Mouse (Mus musculus): Measurements from ENCODE around the gene Ccdc39. TPM values are rescaled to one million over a fixed set of nuclear protein-coding genes. Genes with fewer than 3 reads are reported as not detected.

Gene Ccdc39
- polyA plus RNA-seq, 1 experiment, result 5.1 TPM

DNA sequence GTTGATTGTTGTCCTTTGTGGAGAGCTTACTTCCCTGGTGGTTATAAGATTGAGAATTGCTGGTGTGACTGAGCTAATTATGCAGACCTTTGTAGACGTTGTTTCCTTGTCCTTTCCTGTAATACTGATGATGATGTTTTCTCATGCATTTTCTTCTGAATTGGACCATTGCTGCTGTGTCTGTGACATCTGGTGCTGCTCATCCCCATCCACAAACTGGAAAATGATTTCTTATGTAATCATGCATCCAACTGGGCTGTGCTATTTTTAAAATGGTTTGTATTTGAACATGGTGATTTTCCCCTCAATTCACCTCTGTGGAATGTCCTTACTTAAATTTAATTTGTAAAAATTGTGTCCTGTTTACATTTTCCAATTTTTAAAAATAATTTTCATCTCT is 37.0 kb downstream of the Ccdc39 start:
- Histone ChIP-seq H3K27ac (ENCODE audit: insufficient read depth, low read length) (no peak overlapping the region), H3K4me1 (ENCODE audit: control insufficient read depth, insufficient read depth, low read length) (no peaks in the 10 kb centered on the region), H3K36me3 (ENCODE audit: control insufficient read depth, insufficient read depth, low read length, poor library complexity, severe bottlenecking) (peaks cover 45% of the 10 kb centered on the region), H3K4me3 (ENCODE audit: low read depth, low read length) (no peak overlapping the region), H3K9ac (ENCODE audit: low read depth, poor library complexity, severe bottlenecking) (no peak overlapping the region), H3K27me3 (ENCODE audit: control insufficient read depth, insufficient read depth, low read length, poor library complexity, severe bottlenecking) (no peaks in the 10 kb centered on the region), H3K9me3 (replicated peaks; ENCODE audit: control insufficient read depth, insufficient read depth, low read length, poor library complexity, severe bottlenecking) (no peaks in the 10 kb centered on the region)
- no peak for TF ChIP-seq CTCF (IDR thresholded peaks at IDR 0.05; ENCODE audit: low read depth, low read length)
- TF ChIP-seq EP300 (IDR thresholded peaks at IDR 0.05; ENCODE audit: insufficient read depth, low read depth, low read length), result no peak
- TF ChIP-seq POLR2A (IDR thresholded peaks at IDR 0.05; ENCODE audit: insufficient read depth, low read length), result no peak

DNA sequence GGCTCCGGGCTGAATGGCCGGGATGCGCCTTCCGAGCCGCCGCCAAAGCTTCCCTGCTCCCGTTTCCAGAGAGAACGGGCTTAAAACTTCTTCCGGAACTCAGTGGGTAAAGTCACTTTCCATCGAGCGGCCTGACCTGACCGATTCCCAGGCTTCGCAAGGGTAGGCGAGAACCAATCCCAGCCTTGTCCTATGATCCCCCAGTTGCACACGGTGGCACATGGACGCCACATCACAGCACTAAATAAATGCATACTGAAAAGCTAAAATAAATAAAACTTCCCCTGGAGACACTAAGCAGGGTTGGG is 43.6 kb downstream of the Ccdc39 start:
- Histone ChIP-seq H3K9ac (ENCODE audit: low read depth, poor library complexity, severe bottlenecking) (peak overlapping the region; percentile 94), H3K4me1 (ENCODE audit: control insufficient read depth, insufficient read depth, low read length) (no peaks in the 10 kb centered on the region), H3K36me3 (ENCODE audit: control insufficient read depth, insufficient read depth, low read length, poor library complexity, severe bottlenecking) (peaks cover 18% of the 10 kb centered on the region), H3K27me3 (ENCODE audit: control insufficient read depth, insufficient read depth, low read length, poor library complexity, severe bottlenecking) (no peaks in the 10 kb centered on the region), H3K9me3 (replicated peaks; ENCODE audit: control insufficient read depth, insufficient read depth, low read length, poor library complexity, severe bottlenecking) (no peaks in the 10 kb centered on the region), H3K27ac (ENCODE audit: insufficient read depth, low read length) (no peak overlapping the region), H3K4me3 (ENCODE audit: low read depth, low read length) (peak overlapping the region; percentile 93)
- TF ChIP-seq EP300 (IDR thresholded peaks at IDR 0.05; ENCODE audit: insufficient read depth, low read depth, low read length) (no peak), POLR2A (IDR thresholded peaks at IDR 0.05; ENCODE audit: insufficient read depth, low read length) (no peak), CTCF (IDR thresholded peaks at IDR 0.05; ENCODE audit: low read depth, low read length) (no peak)

- peak within 1 kb of the TSS; percentile 94 for H3K9ac ChIP-seq (ENCODE audit: low read depth, poor library complexity, severe bottlenecking)
These were observed 44.2 kb downstream of the Ccdc39 start, which contains the start of gene Ttc14 for GRCm38 (mm10) chr3:33799617-33800512. Gene Ttc14, plus strand, starts transcription at chr3:33799832.

DNA sequence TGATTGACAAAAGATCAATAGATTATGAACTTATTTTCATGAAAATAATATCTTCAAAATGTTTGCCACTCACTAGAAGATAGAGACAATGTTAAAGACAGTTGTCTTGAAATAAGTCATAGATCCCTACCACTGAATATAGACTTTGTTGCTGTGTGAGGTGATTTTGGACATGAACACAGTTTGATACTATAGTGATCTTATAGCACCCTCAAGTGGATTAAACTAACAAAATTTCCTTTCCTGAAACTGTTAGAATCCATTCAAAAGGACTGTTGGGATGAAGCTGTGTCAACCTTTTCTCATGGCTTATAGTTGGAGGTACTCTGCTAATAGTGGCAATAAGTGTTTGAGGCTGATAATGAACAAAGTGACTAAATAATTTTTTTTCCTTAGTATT is 53.1 kb downstream of the Ccdc39 start:
- Histone ChIP-seq H3K27ac (ENCODE audit: insufficient read depth, low read length) (no peak overlapping the region), H3K27me3 (ENCODE audit: control insufficient read depth, insufficient read depth, low read length, poor library complexity, severe bottlenecking) (no peaks in the 10 kb centered on the region), H3K4me3 (ENCODE audit: low read depth, low read length) (no peak overlapping the region), H3K4me1 (ENCODE audit: control insufficient read depth, insufficient read depth, low read length) (no peaks in the 10 kb centered on the region), H3K9ac (ENCODE audit: low read depth, poor library complexity, severe bottlenecking) (no peak overlapping the region), H3K36me3 (ENCODE audit: control insufficient read depth, insufficient read depth, low read length, poor library complexity, severe bottlenecking) (no peaks in the 10 kb centered on the region), H3K9me3 (replicated peaks; ENCODE audit: control insufficient read depth, insufficient read depth, low read length, poor library complexity, severe bottlenecking) (no peaks in the 10 kb centered on the region)
- TF ChIP-seq POLR2A (IDR thresholded peaks at IDR 0.05; ENCODE audit: insufficient read depth, low read length) (no peak), CTCF (IDR thresholded peaks at IDR 0.05; ENCODE audit: low read depth, low read length) (no peak), EP300 (IDR thresholded peaks at IDR 0.05; ENCODE audit: insufficient read depth, low read depth, low read length) (no peak)

More at GRCm38 (mm10) chr3:33799617-33800512, 44.2 kb downstream of the Ccdc39 start, which contains the start of gene Ttc14:
- Histone ChIP-seq H3K4me3 (ENCODE audit: low read depth, low read length) (peak within 1 kb of the TSS; percentile 93), H3K4me1 (ENCODE audit: control insufficient read depth, insufficient read depth, low read length) (no peaks in the 10 kb centered on the region), H3K9me3 (replicated peaks; ENCODE audit: control insufficient read depth, insufficient read depth, low read length, poor library complexity, severe bottlenecking) (no peaks in the 10 kb centered on the region), H3K27ac (ENCODE audit: insufficient read depth, low read length) (peak within 1 kb of the TSS; percentile 80), H3K27me3 (ENCODE audit: control insufficient read depth, insufficient read depth, low read length, poor library complexity, severe bottlenecking) (no peaks in the 10 kb centered on the region), H3K36me3 (ENCODE audit: control insufficient read depth, insufficient read depth, low read length, poor library complexity, severe bottlenecking) (peaks cover 13% of the 10 kb centered on the region)
- TF ChIP-seq EP300 (IDR thresholded peaks at IDR 0.05; ENCODE audit: insufficient read depth, low read depth, low read length) (0 out of 2 replicates have a peak, but pooled peaks have one; percentile 17), POLR2A (IDR thresholded peaks at IDR 0.05; ENCODE audit: insufficient read depth, low read length) (peak; percentile 45), CTCF (IDR thresholded peaks at IDR 0.05; ENCODE audit: low read depth, low read length) (no peak)

Other genes with a start within 250 kb of the Ccdc39 start
- gene Ttc14, start 44.5 kb downstream of the Ccdc39 start, polyA plus RNA-seq (2011; ENCODE audit: insufficient read depth, insufficient read length, low read depth, missing spikeins), result 46.6 and 53.0 TPM in 2 replicates
- 462 and 491 TPM in 2 replicates for gene Fxr1, start 175.6 kb upstream of the Ccdc39 start, polyA plus RNA-seq (2011; ENCODE audit: insufficient read depth, insufficient read length, low read depth, missing spikeins)
- gene Dnajc19, start 237.0 kb upstream of the Ccdc39 start, polyA plus RNA-seq (2011; ENCODE audit: insufficient read depth, insufficient read length, low read depth, missing spikeins), result 97.9 and 110 TPM in 2 replicates